Mouse (Mus musculus) left cerebral cortex, adult 11 months (tissue): ENCODE data around the gene Gm49395.

ENCODE experiments used
- DNase-seq: peaks from one replicate; pipeline ENCODE4 v3.0.0; 2022; ENCODE audit warnings: low spot score

Gene Gm49395

GRCm38 (mm10) chr13:114987161-114987560, 114.6 kb downstream of the Gm49395 start:
- DNase-seq: no peak
